Mouse (Mus musculus): ENCODE measurements at regions not wholly inside any gene's neighbourhood (a gene's known extent, or its start where the extent isn't known, plus 50 kb on each side); places are given as distances from the start of the nearest gene placed in this dataset.

GRCm38 (mm10) chr5:27997751-27998150 lies 73.4 kb upstream of the Insig1 start:
- TF ChIP-seq CTCF (IDR thresholded peaks at IDR 0.05; ENCODE audit: control insufficient read depth, insufficient read depth, low read length), result no peak
- TF ChIP-seq POLR2A (IDR thresholded peaks at IDR 0.05; ENCODE audit: borderline replicate concordance, control insufficient read depth, low read depth, low read length), result no peak

Data from bone marrow, adult 2 months (tissue).